Mouse (Mus musculus): ENCODE data around the gene Trdn.

Trdn gene

DNA sequence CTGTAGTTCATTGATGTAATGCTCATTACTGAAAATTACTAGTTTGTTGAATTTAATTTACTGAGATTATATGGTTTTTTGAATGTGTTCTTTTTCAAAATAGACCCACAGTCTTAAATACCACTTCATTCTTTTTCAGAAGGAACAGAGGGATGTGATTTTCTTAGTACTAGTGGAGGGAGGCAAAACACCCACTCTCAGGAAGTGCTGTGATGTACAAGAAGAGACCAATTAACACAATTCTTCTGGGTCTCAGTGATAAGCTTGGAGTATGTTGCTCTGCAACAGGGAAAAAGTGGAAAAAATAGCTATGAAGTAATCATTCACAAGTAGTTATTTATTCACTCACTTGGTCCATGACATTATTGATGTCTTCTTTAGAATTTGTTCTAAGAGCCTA lies 286.2 kb downstream of the Trdn start:
- no peak for ATAC-seq (ENCODE audit: insufficient number of reproducible peaks, low FRiP score, low TSS enrichment)

DNA sequence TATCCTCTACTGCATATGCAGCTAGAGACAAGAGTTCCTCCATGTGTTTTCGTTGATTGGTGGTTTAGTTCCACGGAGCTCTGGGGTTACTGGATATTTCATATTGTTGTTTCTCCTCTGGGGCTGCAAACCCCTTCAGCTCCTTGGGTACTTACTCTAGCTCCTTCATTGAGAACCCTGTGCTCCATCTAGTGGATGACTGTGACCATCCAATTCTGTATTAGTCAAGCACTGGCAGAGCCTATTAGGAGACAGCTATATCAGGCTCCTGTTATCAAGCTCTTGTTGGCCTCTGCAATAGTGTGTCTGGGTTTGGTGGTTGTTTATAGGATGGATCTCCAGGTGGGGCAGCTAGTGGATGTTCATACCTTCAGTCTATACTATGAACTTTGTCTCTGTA lies 290.2 kb downstream of the Trdn start:
- no peak for ATAC-seq (ENCODE audit: insufficient number of reproducible peaks, low FRiP score, low TSS enrichment)

- no peak for ATAC-seq (ENCODE audit: insufficient number of reproducible peaks, low FRiP score, low TSS enrichment)
Observed at GRCm38 (mm10) chr10:33375474-33376029, 295.2 kb downstream of the Trdn start.
